Mouse (Mus musculus) left cerebral cortex, postnatal 25 days (tissue): ENCODE measurements around the gene Gm9747. TPM values are rescaled to one million over a fixed set of nuclear protein-coding genes. Genes with fewer than 3 reads are reported as not detected.

Experiments
- DNase-seq, 2 experiments: peaks; one replicate each; pipeline ENCODE4 v3.0.0; 2022; ENCODE audit warnings: low spot score in 2 of 2, mixed read lengths in 1 of 2
- intact Hi-C: fragments of 180-260 bp; cut with DNase I; formaldehyde crosslinking; loops from one replicate; pipeline ENCODE4 v1.15.1; 2025
- total RNA-seq, 2 experiments: library from RNA; stranded (reverse); gene quantifications; 2 replicates each; pipeline ENCODE4 v1.2.3; 2021

The Gm9747 gene
- total RNA-seq, 2 experiments from 2014 or later: not detected

- no peak for DNase-seq
- intact Hi-C loops: no loop called here
Observed at GRCm38 (mm10) chr1:82247221-82247951, 14.5 kb downstream of the Gm9747 start.

- no peak for DNase-seq
- intact Hi-C loops: no loop called here
Observed at GRCm38 (mm10) chr1:82253789-82254445, 21.0 kb downstream of the Gm9747 start.

GRCm38 (mm10) chr1:82257457-82257856 is 24.5 kb downstream of the Gm9747 start:
- intact Hi-C loops: no loop called here
- DNase-seq: no peak

GRCm38 (mm10) chr1:82258331-82258730 is 25.4 kb downstream of the Gm9747 start:
- intact Hi-C loops: no loop called here
- DNase-seq: no peak

- intact Hi-C loops: no loop called here
- DNase-seq: no peak
Observed at GRCm38 (mm10) chr1:82260055-82260454, 27.1 kb downstream of the Gm9747 start.

GRCm38 (mm10) chr1:82261053-82261618 is 28.2 kb downstream of the Gm9747 start:
- intact Hi-C loops: no loop called here
- peak; percentile 42 to 45 for DNase-seq

- no peak for DNase-seq
- intact Hi-C loops: no loop called here
Observed at GRCm38 (mm10) chr1:82261638-82262037, 28.7 kb downstream of the Gm9747 start.

GRCm38 (mm10) chr1:82262331-82262730 is 29.4 kb downstream of the Gm9747 start:
- DNase-seq: no peak
- intact Hi-C loops: no loop called here

GRCm38 (mm10) chr1:82267547-82267946 is 34.6 kb downstream of the Gm9747 start:
- no peak for DNase-seq
- intact Hi-C loops: no loop called here

GRCm38 (mm10) chr1:82272231-82272630 is 39.3 kb downstream of the Gm9747 start:
- intact Hi-C loops: no loop called here
- DNase-seq: no peak

GRCm38 (mm10) chr1:82273529-82273928 is 40.6 kb downstream of the Gm9747 start:
- intact Hi-C loops: no loop called here
- no peak for DNase-seq

GRCm38 (mm10) chr1:82274361-82274760 is 41.4 kb downstream of the Gm9747 start:
- intact Hi-C loops: no loop called here
- no peak for DNase-seq

- intact Hi-C loops: loop anchor here (5.0 kb wide), 1 partner anchor 187 kb away; no protein-coding TSS in a partner anchor
- DNase-seq: no peak
Observed at GRCm38 (mm10) chr1:82279768-82280167, 46.9 kb downstream of the Gm9747 start.

- DNase-seq: no peak
- intact Hi-C loops: loop anchor here (5.0 kb wide), 1 partner anchor 190 kb away; no protein-coding TSS in a partner anchor
Observed at GRCm38 (mm10) chr1:82281823-82282222, 48.9 kb downstream of the Gm9747 start.

GRCm38 (mm10) chr1:82282992-82283611 is 50.2 kb downstream of the Gm9747 start:
- peak; percentile 88 to 91 for DNase-seq
- intact Hi-C loops: loop anchor here (1.0 to 5.0 kb wide), 2 partner anchors 8 to 191 kb away; partner anchors contain the start of gene Irs1

GRCm38 (mm10) chr1:82283901-82284301 is 51.0 kb downstream of the Gm9747 start:
- intact Hi-C loops: loop anchor here (1.0 to 5.0 kb wide), 2 partner anchors 7 to 192 kb away; partner anchors contain the start of gene Irs1
- peak; percentile 16 to 18 for DNase-seq

GRCm38 (mm10) chr1:82284403-82284802 is 51.5 kb downstream of the Gm9747 start:
- intact Hi-C loops: loop anchor here (5.0 kb wide), 1 partner anchor 192 kb away; no protein-coding TSS in a partner anchor
- peak; percentile 18 to 19 for DNase-seq
